Mouse (Mus musculus) cerebellum, adult 18-20 months (tissue): ENCODE measurements around the gene Spag16.

Experiments
- DNase-seq, 2 experiments: peaks; one replicate each; pipeline ENCODE4 v3.0.0; 2021

The Spag16 gene

DNA sequence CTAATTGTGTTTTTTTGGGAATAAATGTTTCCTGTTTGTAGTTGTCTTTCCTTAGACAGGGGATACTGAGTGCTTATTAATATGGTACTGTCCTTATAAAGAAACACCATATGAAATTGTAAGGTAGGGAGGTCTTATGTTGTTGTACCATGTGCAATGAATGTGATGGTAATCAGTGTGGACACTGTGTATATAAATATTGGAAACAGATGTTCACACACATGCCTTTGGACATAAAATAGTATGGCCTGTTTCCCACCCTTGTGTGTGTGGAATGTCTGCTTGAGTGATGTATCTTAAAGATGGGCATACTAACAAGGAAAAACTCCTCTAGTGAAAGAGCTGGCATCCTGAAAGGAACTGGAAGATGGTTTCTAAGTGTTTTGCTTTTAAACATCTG lies 692.1 kb downstream of the Spag16 start:
- no peak for DNase-seq

- DNase-seq, result no peak
These were observed 700.4 kb downstream of the Spag16 start for GRCm38 (mm10) chr1:70527134-70527533.

GRCm38 (mm10) chr1:70529771-70530170 lies 703.0 kb downstream of the Spag16 start:
- DNase-seq, result no peak

DNA sequence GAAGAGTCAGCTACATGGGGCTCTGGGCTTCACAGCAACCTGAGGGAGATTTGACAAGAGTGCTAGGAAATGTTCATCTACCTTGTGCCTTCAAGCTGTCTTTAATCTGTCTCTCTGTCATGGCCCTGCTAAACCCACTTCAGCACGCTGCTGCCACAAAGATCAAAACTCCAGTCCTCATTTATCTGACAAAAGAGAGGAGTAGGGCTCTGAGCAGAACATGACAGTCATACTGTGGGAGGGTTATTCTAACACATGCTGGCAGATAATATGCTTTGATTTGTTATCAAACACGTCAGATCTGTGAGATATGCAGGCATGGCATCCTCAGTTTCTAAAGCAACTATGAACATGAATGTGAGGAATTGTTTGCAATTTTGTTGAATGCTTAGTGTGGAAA lies 725.1 kb downstream of the Spag16 start:
- DNase-seq, result no peak

DNA sequence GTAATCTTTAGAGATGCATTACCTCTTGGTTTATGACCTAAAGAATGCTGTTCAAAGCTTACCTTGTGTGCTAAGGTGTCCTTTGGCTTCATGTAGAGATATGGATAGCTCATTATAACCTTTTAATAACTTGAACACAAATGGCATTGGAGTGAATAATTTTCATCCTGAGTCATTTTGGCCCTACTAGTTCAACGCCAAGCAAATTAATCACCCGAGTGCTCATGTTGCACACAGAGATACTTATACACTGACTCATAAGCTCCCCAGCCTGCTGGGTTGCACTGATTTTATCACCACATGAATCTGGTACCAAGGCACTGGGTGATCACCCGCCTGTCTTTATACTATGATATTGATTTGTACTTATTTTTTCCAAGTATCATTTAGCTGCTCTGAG lies 795.0 kb downstream of the Spag16 start:
- DNase-seq, result no peak

DNA sequence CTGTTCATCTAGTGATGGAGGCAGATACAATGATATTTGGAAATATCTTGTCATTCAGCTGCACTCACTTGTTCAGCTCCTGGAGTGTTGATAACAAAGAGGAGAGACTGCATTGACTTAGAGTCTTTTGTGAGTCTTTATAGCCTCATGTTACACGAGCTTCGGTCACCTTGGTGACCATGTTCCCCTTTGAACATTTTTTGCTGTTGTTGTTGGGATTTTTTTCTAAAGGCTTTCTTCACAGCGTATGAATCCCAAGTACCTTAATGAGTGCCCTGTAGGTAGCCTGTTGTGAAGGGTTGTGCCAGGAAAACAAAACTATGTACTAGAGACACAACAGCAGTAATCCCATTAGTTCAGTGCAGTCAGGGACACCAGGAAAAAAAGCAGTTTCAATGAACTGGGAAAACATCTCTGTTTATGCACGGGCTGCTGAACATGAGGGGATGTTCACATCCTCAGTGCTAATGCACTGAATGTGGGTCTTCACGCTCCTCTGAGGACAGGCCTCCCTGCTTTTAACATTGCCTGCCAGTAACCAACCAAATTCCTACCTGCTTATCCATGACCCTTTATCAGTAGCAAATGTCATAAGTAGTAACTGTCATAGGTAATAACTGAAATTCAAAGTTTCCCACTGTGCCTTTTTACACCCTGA lies 798.2 kb downstream of the Spag16 start:
- no peak for DNase-seq

GRCm38 (mm10) chr1:70652719-70653118 lies 825.9 kb downstream of the Spag16 start:
- no peak for DNase-seq

- DNase-seq, result peak; percentile 25 to 28
These were observed 865.8 kb downstream of the Spag16 start for GRCm38 (mm10) chr1:70692529-70692928.

DNA sequence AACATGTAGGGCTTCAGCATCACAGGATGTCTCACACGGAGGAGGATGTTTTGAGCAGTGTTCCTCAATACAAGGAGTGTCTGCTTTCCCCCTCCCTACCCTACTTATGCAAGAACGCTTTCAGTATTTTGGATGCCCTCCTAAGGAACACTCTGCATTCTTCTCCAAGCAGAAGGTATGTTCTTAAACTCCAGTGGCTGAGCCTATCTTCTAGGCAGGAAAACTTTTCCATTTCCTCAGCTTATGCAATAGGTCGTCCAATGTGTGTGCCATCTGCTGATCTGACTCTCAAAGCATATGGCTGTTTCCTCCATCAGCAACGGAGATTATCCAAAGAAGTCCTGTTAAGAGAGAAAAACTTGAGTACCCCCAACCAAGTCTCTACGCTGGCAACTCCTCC lies 873.5 kb downstream of the Spag16 start:
- DNase-seq, result no peak

- no peak for DNase-seq
These were observed 877.2 kb downstream of the Spag16 start for GRCm38 (mm10) chr1:70703934-70704333.

DNA sequence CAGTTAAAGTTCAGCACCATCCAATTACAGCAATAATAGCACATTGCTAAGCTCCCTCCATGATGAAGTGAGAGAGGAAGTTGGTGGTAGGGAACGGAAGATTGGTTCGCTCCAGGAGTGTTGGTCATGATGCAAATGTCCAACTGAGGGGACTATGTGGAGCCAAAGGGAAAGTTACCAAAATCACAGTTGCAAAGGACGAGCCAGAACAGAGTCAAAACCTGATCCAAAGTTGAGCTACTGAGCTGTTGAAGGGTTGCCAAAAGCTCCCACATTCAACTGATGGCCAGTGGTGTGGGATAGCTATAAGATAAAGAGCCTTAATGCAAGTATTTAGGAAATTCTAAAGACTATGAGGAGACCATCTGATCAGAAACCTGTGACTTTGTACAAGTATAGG lies 879.1 kb downstream of the Spag16 start:
- DNase-seq, result no peak

DNA sequence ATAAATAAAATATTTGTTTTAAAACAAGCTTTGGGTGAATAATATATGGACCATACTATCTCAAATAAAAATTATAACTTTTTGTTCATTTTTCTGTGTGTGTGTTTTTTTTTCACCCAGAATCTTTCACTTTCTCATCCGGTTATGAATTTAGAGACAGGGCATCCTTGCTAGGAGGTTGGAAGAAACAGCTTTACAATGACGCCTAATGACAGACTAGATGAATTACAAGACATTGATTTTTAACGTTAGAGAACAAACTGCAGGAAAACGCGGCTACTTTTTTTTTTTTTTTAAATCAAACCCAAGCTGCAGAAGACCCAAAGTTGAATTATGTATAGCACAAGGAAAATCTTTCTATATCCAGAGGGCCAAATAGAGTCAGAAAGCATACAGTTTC lies 898.3 kb downstream of the Spag16 start:
- DNase-seq, result no peak

DNA sequence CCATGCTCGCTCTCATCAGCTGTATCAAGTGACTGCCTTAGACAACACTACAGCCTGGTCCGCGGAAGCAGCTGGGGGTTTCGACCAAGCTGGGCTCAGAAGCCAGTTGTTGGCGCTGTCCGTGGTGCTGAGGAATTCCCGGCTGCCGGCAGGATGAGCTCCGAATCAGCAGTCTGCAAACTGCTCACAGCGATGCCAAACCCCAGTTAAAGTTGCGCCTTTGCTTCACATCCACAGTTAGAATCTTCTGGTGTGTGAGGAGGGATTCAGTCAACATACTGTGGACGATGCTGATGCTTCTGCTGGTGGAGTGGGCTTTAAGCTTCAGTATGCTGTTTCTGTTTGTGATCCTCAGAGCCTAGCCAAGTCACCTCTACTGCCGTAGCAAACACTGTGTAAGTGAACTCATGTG lies 898.9 kb downstream of the Spag16 start, which contains the start of gene Vwc2l:
Vwc2l (plus strand) TSS at position 61 of the 412 bp plus-strand sequence.
- peak; percentile 3 for DNase-seq
